ENCODE assay signal across 25 mouse cellular contexts in genomic region chr4:98806306-98806705, GRCm38 (mm10). TPM values are rescaled to one million over a fixed set of nuclear protein-coding genes. Genes with fewer than 3 reads are reported as not detected.
DNase-seq lines count a peak whose midpoint lies in the region; ATAC-seq and TF ChIP-seq lines count a peak whose summit lies in the region.
"Had no signal": no experiment of that assay in that cellular context is flagged by ENCODE, and none has a peak within 500 bp of the region (broad histone marks: within the 10 kb centered on the region; RNA-seq: fewer than 3 reads in every experiment).

No protein-coding gene starts in this region.

- ATAC-seq in embryonic facial prominence, embryonic 12.5 days (ENCODE audit: insufficient number of reproducible peaks, insufficient read depth, low FRiP score, low TSS enrichment) = no peak
- 0 out of 2 replicates have a peak, but pooled peaks have one; percentile 49 for ATAC-seq in kidney, embryonic 16.5 days (ENCODE audit: low FRiP score, low TSS enrichment)
- ATAC-seq in limb, embryonic 12.5 days (ENCODE audit: insufficient number of reproducible peaks, insufficient read depth, low FRiP score, low TSS enrichment, low read depth) = no peak
- ATAC-seq in midbrain, embryonic 15.5 days (replicated peaks) = no peak
- ATAC-seq: inflammation-experienced regulatory T-cells, adult 6 months had no signal

- intact Hi-C loops in left cerebral cortex, postnatal 14 days (cut with DNase I) = no loop called here

- no peaks in the 10 kb centered on the region for H3K9me3 ChIP-seq in ES-E14 (ENCODE audit: control insufficient read depth, insufficient read depth, low read depth, low read length)
- H3K9me3 ChIP-seq in embryonic facial prominence, embryonic 12.5 days = no peaks in the 10 kb centered on the region
- H3K9me3 ChIP-seq in kidney, embryonic 16.5 days (ENCODE audit: low read length) = no peaks in the 10 kb centered on the region
- no peaks in the 10 kb centered on the region for H3K9me3 ChIP-seq in limb, embryonic 12.5 days
- H3K9me3 ChIP-seq in midbrain, embryonic 15.5 days = no peaks in the 10 kb centered on the region
- H3K9me3 ChIP-seq: heart, embryonic 15.5 days; liver, embryonic 15.5 days; stomach, embryonic 15.5 days had no signal

- in situ Hi-C loops in ES-E14 (cut with MboI; ENCODE audit: low sequenced_read_pairs in 2 of 2, unreplicated experiment in 2 of 2) = no loop called here

- DNase-seq in ES-E14 (ENCODE audit: low read depth, low spot score) = no peak
- no peak for DNase-seq in thymus, postnatal 36 days
- DNase-seq in right cerebral cortex, postnatal 25 days = no peak
- DNase-seq in left cerebral cortex, postnatal 14 days (ENCODE audit: low spot score in 2 of 2) = no peak
- DNase-seq: adrenal gland, postnatal 36 days; cerebellum, adult 9-10 months; gastrocnemius, postnatal 10 days; heart, adult 2 months; spleen, adult 18-20 months had no signal

- WGBS in embryonic facial prominence, embryonic 12.5 days = 73% methylated on average over 9 of the region's 9 CpGs
- WGBS in kidney, embryonic 16.5 days = 58% methylated on average over 9 of the region's 9 CpGs
- 77% methylated on average over 9 of the region's 9 CpGs for WGBS in limb, embryonic 12.5 days
- WGBS in midbrain, embryonic 15.5 days = 90% methylated on average over 9 of the region's 9 CpGs

- H3K27me3 ChIP-seq in embryonic facial prominence, embryonic 12.5 days = no peaks in the 10 kb centered on the region
- H3K27me3 ChIP-seq in kidney, embryonic 16.5 days (ENCODE audit: insufficient read depth, low read length) = no peaks in the 10 kb centered on the region
- H3K27me3 ChIP-seq in limb, embryonic 12.5 days = no peaks in the 10 kb centered on the region
- no peaks in the 10 kb centered on the region for H3K27me3 ChIP-seq in midbrain, embryonic 15.5 days (replicated peaks)
- H3K27me3 ChIP-seq: heart, embryonic 15.5 days; liver, embryonic 15.5 days; megakaryocyte, embryonic 14.5 days; stomach, embryonic 15.5 days had no signal

- no peak overlapping the region for H3K4me2 ChIP-seq in embryonic facial prominence, embryonic 12.5 days (replicated peaks)
- H3K4me2 ChIP-seq in kidney, embryonic 16.5 days (replicated peaks; ENCODE audit: low read depth, low read length) = no peak overlapping the region
- H3K4me2 ChIP-seq in limb, embryonic 12.5 days = no peak overlapping the region
- no peak overlapping the region for H3K4me2 ChIP-seq in midbrain, embryonic 15.5 days
- H3K4me2 ChIP-seq: heart, embryonic 15.5 days; liver, embryonic 15.5 days; stomach, embryonic 15.5 days had no signal

- peak overlapping the region; percentile 81; the same call in 1 of the 2 replicates for H3K27ac ChIP-seq in ES-E14 (ENCODE audit: insufficient read depth, low read depth, low read length, poor library complexity, severe bottlenecking)
- H3K27ac ChIP-seq in embryonic facial prominence, embryonic 12.5 days = peak overlapping the region; percentile 67
- peak overlapping the region; percentile 34; the same call in 1 of the 2 replicates for H3K27ac ChIP-seq in kidney, embryonic 16.5 days (ENCODE audit: low read length)
- peak overlapping the region; percentile 94; the same call in 1 of the 2 replicates for H3K27ac ChIP-seq in limb, embryonic 12.5 days
- H3K27ac ChIP-seq in midbrain, embryonic 15.5 days = no peak overlapping the region
- H3K27ac ChIP-seq: heart, adult 2 months; heart, embryonic 15.5 days; layer of hippocampus, adult 2 months; liver, embryonic 15.5 days; stomach, embryonic 15.5 days had no signal

- H3K36me3 ChIP-seq in ES-E14 (ENCODE audit: control insufficient read depth, insufficient read depth, low read length, poor library complexity, severe bottlenecking) = no peaks in the 10 kb centered on the region
- no peaks in the 10 kb centered on the region for H3K36me3 ChIP-seq in embryonic facial prominence, embryonic 12.5 days
- no peaks in the 10 kb centered on the region for H3K36me3 ChIP-seq in kidney, embryonic 16.5 days (ENCODE audit: insufficient read depth, low read length)
- H3K36me3 ChIP-seq in limb, embryonic 12.5 days = peaks cover 3% of the 10 kb centered on the region; the same call in 1 of the 2 replicates
- no peaks in the 10 kb centered on the region for H3K36me3 ChIP-seq in midbrain, embryonic 15.5 days (replicated peaks)
- H3K36me3 ChIP-seq: heart, embryonic 15.5 days; liver, embryonic 15.5 days; stomach, embryonic 15.5 days had no signal

- H3K4me3 ChIP-seq in ES-E14 (ENCODE audit: insufficient read depth in 1 of 2, low read depth in 1 of 2, low read length in 2 of 2, poor library complexity in 1 of 2, severe bottlenecking in 1 of 2) = no peak overlapping the region
- H3K4me3 ChIP-seq in embryonic facial prominence, embryonic 12.5 days = no peak overlapping the region
- H3K4me3 ChIP-seq in kidney, embryonic 16.5 days (ENCODE audit: low read length) = no peak overlapping the region
- no peak overlapping the region for H3K4me3 ChIP-seq in limb, embryonic 12.5 days (replicated peaks)
- no peak overlapping the region for H3K4me3 ChIP-seq in midbrain, embryonic 15.5 days
- H3K4me3 ChIP-seq: heart, adult 2 months; heart, embryonic 15.5 days; layer of hippocampus, adult 2 months; liver, embryonic 15.5 days; megakaryocyte, embryonic 14.5 days; stomach, embryonic 15.5 days had no signal

- H3K9ac ChIP-seq in ES-E14 (ENCODE audit: insufficient read depth, low read depth, low read length, poor library complexity, severe bottlenecking) = no peak overlapping the region
- H3K9ac ChIP-seq in embryonic facial prominence, embryonic 12.5 days = no peak overlapping the region
- no peak overlapping the region for H3K9ac ChIP-seq in kidney, embryonic 16.5 days (replicated peaks; ENCODE audit: low read length)
- no peak overlapping the region for H3K9ac ChIP-seq in limb, embryonic 12.5 days (replicated peaks)
- H3K9ac ChIP-seq in midbrain, embryonic 15.5 days = no peak overlapping the region
- H3K9ac ChIP-seq: heart, embryonic 15.5 days; liver, embryonic 15.5 days; stomach, embryonic 15.5 days had no signal

- peaks cover 8 to 23% of the 10 kb centered on the region in 2 experiments for H3K4me1 ChIP-seq in ES-E14 (ENCODE audit: control insufficient read depth in 2 of 2, insufficient read depth in 2 of 2, low read length in 2 of 2, poor library complexity in 1 of 2)
- peaks cover 49% of the 10 kb centered on the region for H3K4me1 ChIP-seq in embryonic facial prominence, embryonic 12.5 days
- peaks cover 30% of the 10 kb centered on the region for H3K4me1 ChIP-seq in kidney, embryonic 16.5 days (ENCODE audit: insufficient read depth, low read length)
- peaks cover 54% of the 10 kb centered on the region for H3K4me1 ChIP-seq in limb, embryonic 12.5 days (replicated peaks)
- no peaks in the 10 kb centered on the region for H3K4me1 ChIP-seq in midbrain, embryonic 15.5 days
- H3K4me1 ChIP-seq: liver, embryonic 15.5 days; megakaryocyte, embryonic 14.5 days had no signal

TF ChIP-seq in ES-E14, 5 proteins besides CTCF, POLR2A, EP300 and RAD21:
- no peak for TF ChIP-seq CHD2 (IDR thresholded peaks at IDR 0.05; ENCODE audit: low read depth, low read length)
- TF ChIP-seq MAFK (IDR thresholded peaks at IDR 0.05; ENCODE audit: insufficient read depth, low read depth, low read length) = no peak
- no peak for TF ChIP-seq ZNF384 (IDR thresholded peaks at IDR 0.05; ENCODE audit: low read depth, low read length)
- TF ChIP-seq ZC3H11A (IDR thresholded peaks at IDR 0.05; ENCODE audit: borderline replicate concordance, low read depth, low read length) = no peak
- TF ChIP-seq HCFC1 (IDR thresholded peaks at IDR 0.05; ENCODE audit: borderline replicate concordance, insufficient read depth, low read length) = no peak
TF ChIP-seq in ES-E14: peak in this region for 0.

RNA-seq across cellular contexts. Expression of gene Kank4, which starts 11.0 kb away (rescaled TPM):
- 4.0 and 5.4 TPM in 2 replicates for total RNA-seq in ES-E14 (2012; rRNA removed)
- polyA plus RNA-seq in embryonic facial prominence, embryonic 12.5 days (2016; fragmentation: Nextera tagmentation; extraction: Ambion mirVana) = 2.7 and 2.8 TPM in 2 replicates
- polyA plus RNA-seq in kidney, embryonic 16.5 days (2015; fragmentation: Nextera tagmentation; extraction: Ambion mirVana) = 2.4 and 2.6 TPM in 2 replicates
- 2.0 and 2.3 TPM in 2 replicates for polyA plus RNA-seq in limb, embryonic 12.5 days (2016; fragmentation: Nextera tagmentation; extraction: Ambion mirVana)
- 1 to 10 TPM; 2.6 to 2.8 TPM for total RNA-seq in left cerebral cortex, postnatal 14 days (2021)
- 0.40 and 0.58 TPM in 2 replicates for polyA plus RNA-seq in midbrain, embryonic 15.5 days (2015; fragmentation: Nextera tagmentation; extraction: Ambion mirVana)
- polyA plus RNA-seq: inflammation-experienced regulatory T-cells, adult 6 months had no signal

RNA-seq across cellular contexts. Expression of gene I0C0044D17Rik, which starts 17.3 kb away (rescaled TPM):
- 0.13 TPM in 1 of 2 replicates, not detected in the other for total RNA-seq in ES-E14 (2012; rRNA removed)
- not detected in 2 replicates for polyA plus RNA-seq in embryonic facial prominence, embryonic 12.5 days (2016; fragmentation: Nextera tagmentation; extraction: Ambion mirVana)
- not detected in 2 replicates for polyA plus RNA-seq in kidney, embryonic 16.5 days (2015; fragmentation: Nextera tagmentation; extraction: Ambion mirVana)
- polyA plus RNA-seq in limb, embryonic 12.5 days (2016; fragmentation: Nextera tagmentation; extraction: Ambion mirVana) = not detected in 2 replicates
- not detected for total RNA-seq in left cerebral cortex, postnatal 14 days (2021)
- not detected in 2 replicates for polyA plus RNA-seq in midbrain, embryonic 15.5 days (2015; fragmentation: Nextera tagmentation; extraction: Ambion mirVana)
- total RNA-seq: adrenal gland, postnatal 36 days; gastrocnemius, postnatal 10 days; heart, adult 2 months; layer of hippocampus, adult 2 months; left cerebral cortex, adult 18-20 months; midbrain, postnatal 0 days had no signal
- polyA plus RNA-seq: heart, adult 2 months; heart, embryonic 15.5 days; hindbrain, embryonic 11.5 days; inflammation-experienced regulatory T-cells, adult 6 months; limb, embryonic 14.5 days; liver, embryonic 15.5 days; midbrain, postnatal 0 days; neural tube, embryonic 11.5 days; stomach, embryonic 15.5 days; thymus, postnatal 0 days had no signal
